Mouse (Mus musculus): Measurements from ENCODE around the gene Pde10a.

DNA sequence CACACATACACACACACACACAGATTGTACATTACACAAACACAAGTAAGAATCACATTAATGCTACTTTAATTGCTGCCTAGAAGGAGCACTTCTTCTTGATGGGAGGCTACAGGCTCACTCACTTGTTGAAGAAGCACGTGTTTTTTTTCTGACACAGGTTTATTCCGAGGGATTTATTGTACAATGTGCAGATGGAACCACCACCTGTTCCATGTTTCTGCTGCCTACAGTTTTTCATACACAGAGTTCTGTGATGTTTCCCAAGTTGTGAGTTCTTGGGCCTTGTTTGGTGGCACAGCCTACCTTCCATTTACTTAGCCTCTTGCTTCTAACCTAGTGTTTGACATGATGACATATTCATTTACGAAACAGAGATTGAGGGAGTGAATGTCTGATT lies 387.8 kb downstream of the Pde10a start:
- no peak for TF ChIP-seq SRF (IDR thresholded peaks at IDR 0.05; ENCODE audit: control insufficient read depth, insufficient read length, low read depth)
- TF ChIP-seq USF1 (IDR thresholded peaks at IDR 0.05; ENCODE audit: low read depth): no peak
- no peak for TF ChIP-seq POLR2A (IDR thresholded peaks at IDR 0.05; ENCODE audit: insufficient read length, low read depth)
- TF ChIP-seq E2F4 (IDR thresholded peaks at IDR 0.05; ENCODE audit: insufficient read depth): no peak
- no peak for TF ChIP-seq POLR2AphosphoS2 (IDR thresholded peaks at IDR 0.05; ENCODE audit: insufficient read length, low read depth)
- no peak for TF ChIP-seq MAX (IDR thresholded peaks at IDR 0.05; ENCODE audit: low read depth)
- no peak for TF ChIP-seq TCF12 (IDR thresholded peaks at IDR 0.05; ENCODE audit: insufficient read depth, poor library complexity, severe bottlenecking)
- TF ChIP-seq MYOG (IDR thresholded peaks at IDR 0.05; ENCODE audit: control insufficient read depth in 1 of 3, insufficient read depth in 1 of 3, insufficient read length in 2 of 3, low read depth in 2 of 3): no peak
- no peak for TF ChIP-seq REST (IDR thresholded peaks at IDR 0.05; ENCODE audit: insufficient read depth, insufficient read length)
- no peak for TF ChIP-seq MYOD1 (IDR thresholded peaks at IDR 0.05; ENCODE audit: control insufficient read depth in 1 of 3, insufficient read length in 2 of 3, low read depth in 2 of 3)
- no peak for TF ChIP-seq CEBPB (IDR thresholded peaks at IDR 0.05; ENCODE audit: insufficient read depth, poor library complexity, severe bottlenecking)

Measured in myocyte (in vitro differentiated cells).